Mouse (Mus musculus) layer of hippocampus, adult 18-20 months (tissue): ENCODE data around the gene Plch2. TPM values are rescaled to one million over a fixed set of nuclear protein-coding genes. Genes with fewer than 3 reads are reported as not detected.

ENCODE experiments used
- DNase-seq, 2 experiments: peaks; one replicate each; pipeline ENCODE4 v3.0.0; 2022; ENCODE audit warnings: low spot score in 2 of 2
- total RNA-seq, 2 experiments: library from RNA; stranded (reverse); gene quantifications; 2 replicates each; pipeline ENCODE4 v1.2.3; 2021

Plch2 gene
- total RNA-seq, 2 experiments from 2014 or later, result 93.4 to 102 TPM

DNA sequence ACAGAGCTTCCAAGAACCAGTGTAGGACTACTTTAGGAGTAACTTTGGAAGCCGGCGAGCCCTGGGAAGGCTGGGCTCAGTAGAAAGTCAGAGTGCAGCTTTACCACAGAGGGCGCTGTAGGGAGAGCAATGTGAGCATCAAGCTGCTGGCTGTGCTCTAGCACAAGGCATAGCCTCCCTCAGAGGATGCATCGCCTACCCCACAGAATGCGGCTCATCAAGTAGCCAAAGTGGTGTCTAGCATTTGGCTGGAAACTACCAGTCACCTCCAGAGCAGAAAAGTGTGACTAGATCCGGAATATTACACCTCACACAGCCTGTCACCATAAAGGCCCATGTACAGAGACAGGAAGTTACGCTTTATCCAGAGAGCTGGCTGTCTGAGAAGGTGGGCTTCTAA lies 120.8 kb downstream of the Plch2 start:
- DNase-seq, result no peak

DNA sequence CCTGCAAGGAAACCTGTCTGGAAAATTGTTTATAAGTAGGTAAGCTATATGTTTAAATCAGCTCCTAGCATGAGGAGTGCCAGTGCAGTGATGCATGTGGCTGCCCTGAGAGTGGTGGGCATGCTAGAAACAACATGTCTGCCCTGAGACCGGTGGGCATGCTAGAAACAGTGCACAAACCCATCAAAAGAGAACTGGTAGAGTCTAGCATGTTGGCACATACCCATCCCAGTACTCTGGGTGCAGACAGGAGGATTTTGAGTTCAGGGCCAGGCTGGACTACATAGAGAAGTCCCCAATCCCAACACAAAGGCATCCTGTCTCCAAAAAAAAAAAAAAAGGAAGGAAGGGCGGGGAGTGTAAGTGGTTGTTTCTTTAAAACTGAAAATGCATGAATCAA lies 121.8 kb downstream of the Plch2 start:
- no peak for DNase-seq

DNA sequence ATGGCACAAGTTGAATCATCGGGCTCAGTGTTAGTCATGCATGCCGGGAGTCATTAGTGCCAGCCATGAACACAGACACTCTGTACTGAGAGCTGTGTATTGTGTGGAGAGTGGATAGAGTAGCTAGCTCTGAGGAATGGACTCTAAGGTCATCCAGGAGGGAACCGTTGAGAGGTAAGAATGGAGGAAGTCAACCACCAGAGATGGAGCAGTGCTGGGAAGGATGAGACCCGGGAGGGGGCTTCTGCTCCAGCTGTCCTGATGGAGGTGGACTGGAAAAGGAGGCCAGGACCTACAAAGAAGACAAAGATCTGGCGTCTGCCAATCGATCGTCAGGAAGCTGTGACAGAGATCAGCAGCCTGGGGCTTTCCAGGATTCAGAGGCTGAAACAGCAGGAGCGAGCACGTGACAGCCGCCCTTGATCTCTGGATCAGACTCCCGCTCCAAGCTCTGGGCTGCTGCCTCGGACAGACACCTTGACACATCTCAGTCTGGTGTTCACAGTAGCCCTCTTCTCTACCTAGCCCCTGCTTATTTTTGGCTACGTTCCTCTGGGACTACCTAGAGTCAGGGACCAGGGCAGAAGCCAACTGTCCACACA lies 123.2 kb downstream of the Plch2 start:
- DNase-seq, result no peak

Other genes starting within 250 kb of the Plch2 start
- gene Ttc34, start 219.3 kb downstream of the Plch2 start, total RNA-seq, result 1 to 10 TPM; 3.1 to 3.3 TPM
- gene Mmel1, start 187.2 kb downstream of the Plch2 start, total RNA-seq, result under 1 TPM; 0.20 to 0.25 TPM
- gene Fam213b, start 157.6 kb downstream of the Plch2 start, total RNA-seq, result 10 to 100 TPM; 54.8 to 58.7 TPM
- 1 to 10 TPM in 1 of 2 experiments, under 1 TPM in 1; 0.94 to 1.2 TPM for gene Tnfrsf14, start 128.2 kb downstream of the Plch2 start, total RNA-seq
- 10 to 100 TPM; 15.5 to 25.8 TPM for gene Hes5, start 95.9 kb downstream of the Plch2 start, total RNA-seq
- gene Pank4, start 92.7 kb downstream of the Plch2 start, total RNA-seq, result 10 to 100 TPM; 36.0 to 37.7 TPM
- 10 to 100 TPM; 21.5 to 22.0 TPM for gene Pex10, start 10.2 kb upstream of the Plch2 start, total RNA-seq
- 10 to 100 TPM; 63.4 to 65.5 TPM for gene Rer1, start 29.6 kb upstream of the Plch2 start, total RNA-seq
- 10 to 100 TPM in 1 of 2 experiments, 1 to 10 TPM in 1; 9.3 to 11.3 TPM for gene Morn1, start 29.8 kb upstream of the Plch2 start, total RNA-seq
- 100 to 1,000 TPM; 136 to 138 TPM for gene Ski, start 165.8 kb upstream of the Plch2 start, total RNA-seq
- gene Faap20, start 193.0 kb upstream of the Plch2 start, total RNA-seq, result 10 to 100 TPM; 27.5 to 31.8 TPM